In the genomic region with DNA sequence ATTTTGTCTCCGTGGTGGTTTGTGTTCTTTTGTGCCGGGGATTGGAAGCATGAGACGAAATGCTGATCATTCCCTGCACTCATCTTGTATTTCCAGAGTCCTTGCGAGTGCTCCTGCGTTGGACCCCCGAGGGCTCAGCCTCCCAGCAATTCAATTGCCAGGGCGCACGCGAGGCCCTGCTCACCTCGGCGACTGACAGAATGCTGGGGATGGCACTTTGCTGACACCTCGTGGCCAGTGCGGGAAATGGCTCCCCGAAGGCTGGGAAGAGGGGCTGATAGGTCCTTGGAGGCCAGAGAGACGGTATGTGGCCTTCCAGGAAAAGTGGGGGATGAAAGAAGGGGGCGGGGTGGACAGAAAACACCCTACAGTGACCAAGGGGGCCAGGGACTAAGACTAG, we compare ENCODE assay signal across 8 mouse cellular contexts. TPM values are rescaled to one million over a fixed set of nuclear protein-coding genes. Genes with fewer than 3 reads are reported as not detected.
DNase-seq lines count a peak whose midpoint lies in the region; ATAC-seq and TF ChIP-seq lines count a peak whose summit lies in the region.

No protein-coding gene starts in this region.

- no peak overlapping the region for H3K4me2 ChIP-seq in forebrain, embryonic 13.5 days
- H3K4me2 ChIP-seq in lung, embryonic 14.5 days, result no peak overlapping the region

- H3K36me3 ChIP-seq in E14TG2a.4 (ENCODE audit: insufficient read depth, low read length), result no peaks in the 10 kb centered on the region
- no peaks in the 10 kb centered on the region for H3K36me3 ChIP-seq in forebrain, embryonic 13.5 days (ENCODE audit: poor library complexity, severe bottlenecking)
- no peaks in the 10 kb centered on the region for H3K36me3 ChIP-seq in lung, embryonic 14.5 days (ENCODE audit: insufficient read depth)

- H3K9me3 ChIP-seq in E14TG2a.4 (ENCODE audit: low read length), result 0 out of 2 replicates have a peak, but pooled peaks cover 8% of the 10 kb centered on the region
- H3K9me3 ChIP-seq in forebrain, embryonic 13.5 days (replicated peaks), result no peaks in the 10 kb centered on the region
- H3K9me3 ChIP-seq in lung, embryonic 14.5 days (ENCODE audit: low read depth, low read length), result no peaks in the 10 kb centered on the region

- TF ChIP-seq CTCF in E14TG2a.4 (conservative IDR thresholded peaks at IDR 0.05; ENCODE audit: low read length), result peak; percentile 59
- TF ChIP-seq CTCF in lung, embryonic 14.5 days (IDR thresholded peaks at IDR 0.05; ENCODE audit: low read depth), result peak; percentile 100

- peaks cover 22% of the 10 kb centered on the region for H3K27me3 ChIP-seq in E14TG2a.4 (ENCODE audit: insufficient read depth, low read length)
- 0 out of 2 replicates have a peak, but pooled peaks cover 3% of the 10 kb centered on the region for H3K27me3 ChIP-seq in forebrain, embryonic 13.5 days
- H3K27me3 ChIP-seq in lung, embryonic 14.5 days (ENCODE audit: insufficient read depth, low read length), result peaks cover 5% of the 10 kb centered on the region; the same call in 1 of the 2 replicates

- H3K4me3 ChIP-seq in E14TG2a.4 (replicated peaks; ENCODE audit: low read length), result no peak overlapping the region
- no peak overlapping the region for H3K4me3 ChIP-seq in forebrain, embryonic 13.5 days
- H3K4me3 ChIP-seq in lung, embryonic 14.5 days (ENCODE audit: low read depth, low read length), result no peak overlapping the region

- intact Hi-C loops in heart, postnatal 14 days (cut with DNase I), result loop anchor here (1.0 to 5.0 kb wide), 3 partner anchors 183 to 622 kb away; no protein-coding TSS in a partner anchor

- peaks cover 6% of the 10 kb centered on the region for H3K4me1 ChIP-seq in E14TG2a.4 (replicated peaks; ENCODE audit: low read depth, low read length)
- peaks cover 8% of the 10 kb centered on the region; the same call in 1 of the 2 replicates for H3K4me1 ChIP-seq in forebrain, embryonic 13.5 days
- H3K4me1 ChIP-seq in lung, embryonic 14.5 days (ENCODE audit: insufficient read depth), result no peaks in the 10 kb centered on the region

- no peak overlapping the region for H3K9ac ChIP-seq in forebrain, embryonic 13.5 days
- H3K9ac ChIP-seq in lung, embryonic 14.5 days, result no peak overlapping the region

- peak; percentile 63 for ATAC-seq in forebrain, embryonic 13.5 days
- ATAC-seq in lung, embryonic 14.5 days (ENCODE audit: insufficient read depth), result peak; percentile 68

- WGBS in forebrain, embryonic 13.5 days, result 5% methylated on average over 16 of the region's 16 CpGs
- WGBS in lung, embryonic 14.5 days, result 3% methylated on average over 16 of the region's 16 CpGs

- H3K27ac ChIP-seq in forebrain, embryonic 13.5 days, result no peak overlapping the region
- H3K27ac ChIP-seq in lung, embryonic 14.5 days (ENCODE audit: low read depth), result no peak overlapping the region

- peak; percentile 43 for DNase-seq in c-Kit-positive CD71-negative TER-119-negative erythroid progenitor cells, embryonic 14.5 days (ENCODE audit: low read depth)
- peak; percentile 84 to 90 for DNase-seq in heart, postnatal 14 days
- DNase-seq in kidney, postnatal 4 days, result peak; percentile 86 to 87
- DNase-seq in lung, embryonic 14.5 days, result peak; percentile 89
- DNase-seq in ovary, postnatal 14 days (ENCODE audit: low spot score), result peak; percentile 84
- DNase-seq in thymus, postnatal 36 days, result peak; percentile 75 to 76

RNA-seq across cellular contexts. Expression of gene Crybb2, which starts 15.6 kb away (rescaled TPM):
- polyA plus RNA-seq in forebrain, embryonic 13.5 days (2015; fragmentation: Nextera tagmentation; extraction: Ambion mirVana), result not detected in 2 replicates
- not detected for total RNA-seq in heart, postnatal 14 days (2021)
- polyA plus RNA-seq in lung, embryonic 14.5 days (2014; fragmentation: Nextera tagmentation; extraction: Ambion mirVana), result not detected in 2 replicates

RNA-seq across cellular contexts. Expression of gene Crybb3, which starts 27.1 kb away (rescaled TPM):
- polyA plus RNA-seq in forebrain, embryonic 13.5 days (2015; fragmentation: Nextera tagmentation; extraction: Ambion mirVana), result 0.57 and 0.65 TPM in 2 replicates
- total RNA-seq in heart, postnatal 14 days (2021), result 1 to 10 TPM; 2.8 to 2.9 TPM
- 0.46 and 1.1 TPM in 2 replicates for polyA plus RNA-seq in lung, embryonic 14.5 days (2014; fragmentation: Nextera tagmentation; extraction: Ambion mirVana)

RNA-seq across cellular contexts. Expression of gene Grk3, which starts 38.7 kb away (rescaled TPM):
- 8.1 and 8.7 TPM in 2 replicates for polyA plus RNA-seq in forebrain, embryonic 13.5 days (2015; fragmentation: Nextera tagmentation; extraction: Ambion mirVana)
- total RNA-seq in heart, postnatal 14 days (2021), result 1 to 10 TPM; 8.5 to 9.3 TPM
- 14.1 and 15.0 TPM in 2 replicates for polyA plus RNA-seq in lung, embryonic 14.5 days (2014; fragmentation: Nextera tagmentation; extraction: Ambion mirVana)
